Mouse (Mus musculus): ENCODE data around the gene Rab22a. TPM values are rescaled to one million over a fixed set of nuclear protein-coding genes. Genes with fewer than 3 reads are reported as not detected.
A peak's percentile ranks its signal among the peaks of the same experiment; 100 is the strongest.
"Not testable (repeated sequence)": the region's sequence is repeated elsewhere in the genome, so short reads cannot be mapped to it uniquely, and the experiment has no call there.

Rab22a gene
- 35.6 and 37.1 TPM in 2 replicates for polyA plus RNA-seq (2015; fragmentation: Nextera tagmentation; extraction: Ambion mirVana)

DNA sequence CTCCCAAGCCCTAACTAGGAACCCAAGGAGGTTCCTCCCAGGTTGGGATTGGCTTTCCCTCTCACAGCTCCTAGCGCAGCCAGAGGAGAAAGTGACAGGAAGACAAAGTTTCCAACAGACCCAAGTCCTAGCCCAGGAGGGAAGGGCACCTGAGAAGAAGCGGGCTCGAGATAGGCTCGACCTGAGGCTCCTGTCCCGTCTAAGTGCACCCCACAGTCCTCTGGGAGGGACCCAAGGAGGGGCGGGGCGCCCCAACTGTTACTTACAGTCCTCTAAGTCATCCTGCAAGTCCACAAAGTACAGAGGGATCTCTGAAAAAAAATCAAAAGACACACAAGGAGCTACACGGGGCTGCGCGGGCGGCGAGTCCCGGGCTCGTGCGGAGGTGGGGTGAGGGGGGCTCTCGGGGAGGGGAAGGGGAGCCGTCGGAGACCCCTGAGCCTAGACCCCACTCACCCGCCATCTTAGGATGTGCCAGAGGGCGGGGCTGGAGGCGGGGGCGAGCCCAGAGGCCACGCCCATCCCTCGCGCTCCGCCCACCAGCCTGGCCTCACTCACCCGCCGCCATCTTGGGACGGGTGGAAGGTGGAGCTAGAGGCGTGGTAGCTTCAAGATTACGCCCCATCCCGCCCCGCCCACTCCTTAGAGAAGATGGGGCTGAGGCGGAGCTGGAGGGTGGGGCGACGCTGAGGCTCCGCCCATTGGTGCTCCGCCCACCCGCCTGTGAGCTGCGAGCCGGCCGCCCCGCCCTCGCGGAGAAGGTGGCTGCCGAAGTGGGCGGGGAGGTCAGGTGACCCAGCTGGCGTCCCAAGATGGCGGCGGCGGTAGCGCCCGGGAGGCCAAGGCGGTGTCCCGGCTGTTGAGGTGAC is at the start of gene Rab22a:
Gene Rab22a, plus strand, starts transcription at position 704 of the 869 bp plus-strand sequence.
- WGBS, result under 1% methylated on average over 43 of the region's 55 CpGs
- Histone ChIP-seq H3K27ac (ENCODE audit: low read length) (peak within 1 kb of the TSS; percentile 66), H3K4me1 (ENCODE audit: insufficient read depth, low read length) (peaks cover 21% of the 10 kb centered on the region), H3K4me3 (ENCODE audit: low read length) (peak within 1 kb of the TSS; percentile 99), H3K27me3 (ENCODE audit: insufficient read depth, low read length) (no peaks in the 10 kb centered on the region), H3K9me3 (ENCODE audit: low read length) (no peaks in the 10 kb centered on the region), H3K4me2 (replicated peaks; ENCODE audit: low read depth, low read length) (peak within 1 kb of the TSS; percentile 73), H3K9ac (replicated peaks; ENCODE audit: low read length) (peak within 1 kb of the TSS; percentile 98), H3K36me3 (ENCODE audit: insufficient read depth, low read length) (peaks cover 21% of the 10 kb centered on the region)
- peak; percentile 97 for ATAC-seq (ENCODE audit: low FRiP score, low TSS enrichment)

- WGBS, result 62% methylated on average over 11 of the region's 11 CpGs
These were observed 44.0 kb upstream of the Rab22a start for GRCm38 (mm10) chr2:173615378-173616081.

GRCm38 (mm10) chr2:173616156-173616555 is 43.4 kb upstream of the Rab22a start:
- Histone ChIP-seq H3K27ac (ENCODE audit: low read length) (peak overlapping the region; percentile 63), H3K9me3 (ENCODE audit: low read length) (no peaks in the 10 kb centered on the region), H3K4me3 (ENCODE audit: low read length) (no peak overlapping the region), H3K4me2 (replicated peaks; ENCODE audit: low read depth, low read length) (no peak overlapping the region), H3K36me3 (ENCODE audit: insufficient read depth, low read length) (peaks cover 5% of the 10 kb centered on the region; the same call in 1 of the 2 replicates), H3K27me3 (ENCODE audit: insufficient read depth, low read length) (no peaks in the 10 kb centered on the region), H3K9ac (replicated peaks; ENCODE audit: low read length) (no peak overlapping the region), H3K4me1 (ENCODE audit: insufficient read depth, low read length) (no peaks in the 10 kb centered on the region)
- 72% methylated on average over 7 of the region's 7 CpGs for WGBS
- ATAC-seq (ENCODE audit: low FRiP score, low TSS enrichment), result no peak

More at GRCm38 (mm10) chr2:173615378-173616081, 44.0 kb upstream of the Rab22a start:
- Histone ChIP-seq H3K9ac (replicated peaks; ENCODE audit: low read length) (no peak overlapping the region), H3K4me2 (replicated peaks; ENCODE audit: low read depth, low read length) (no peak overlapping the region), H3K27ac (ENCODE audit: low read length) (no peak overlapping the region; the same call in 1 of the 2 replicates), H3K27me3 (ENCODE audit: insufficient read depth, low read length) (no peaks in the 10 kb centered on the region), H3K36me3 (ENCODE audit: insufficient read depth, low read length) (peaks cover 5% of the 10 kb centered on the region; the same call in 1 of the 2 replicates), H3K4me1 (ENCODE audit: insufficient read depth, low read length) (no peaks in the 10 kb centered on the region), H3K9me3 (ENCODE audit: low read length) (no peaks in the 10 kb centered on the region), H3K4me3 (ENCODE audit: low read length) (no peak overlapping the region)
- peak; percentile 73 for ATAC-seq (ENCODE audit: low FRiP score, low TSS enrichment)

DNA sequence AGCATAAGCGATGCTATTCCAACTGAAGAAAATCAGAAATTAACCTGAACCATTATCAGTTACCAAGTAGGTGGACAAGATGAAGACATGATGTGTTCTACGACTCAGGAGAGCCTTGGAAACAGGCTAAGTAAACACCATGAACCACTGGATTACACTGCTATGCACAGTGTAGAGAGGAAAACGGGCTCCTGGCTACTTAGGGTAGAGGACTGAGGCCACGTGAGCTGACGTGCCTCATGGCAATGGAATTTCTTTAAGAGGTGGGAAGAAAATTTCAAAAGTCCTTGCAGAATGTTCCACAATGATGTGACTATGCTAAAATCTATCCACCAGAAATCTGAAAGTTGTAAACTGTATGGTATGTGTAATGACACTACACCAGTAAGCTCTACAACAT is 40.4 kb upstream of the Rab22a start:
- WGBS, result 91% methylated on average over 5 of the region's 5 CpGs

GRCm38 (mm10) chr2:173620645-173621044 is 38.9 kb upstream of the Rab22a start:
- no peak overlapping the region for H3K4me2 ChIP-seq (replicated peaks; ENCODE audit: low read depth, low read length)
- 96% methylated on average over 4 of the region's 4 CpGs for WGBS
- H3K9ac ChIP-seq (replicated peaks; ENCODE audit: low read length), result no peak overlapping the region
- H3K4me1 ChIP-seq (ENCODE audit: insufficient read depth, low read length), result no peaks in the 10 kb centered on the region
- H3K36me3 ChIP-seq (ENCODE audit: insufficient read depth, low read length), result no peaks in the 10 kb centered on the region
- no peak overlapping the region for H3K27ac ChIP-seq (ENCODE audit: low read length)
- H3K4me3 ChIP-seq (ENCODE audit: low read length), result no peak overlapping the region
- H3K9me3 ChIP-seq (ENCODE audit: low read length), result no peaks in the 10 kb centered on the region
- no peaks in the 10 kb centered on the region for H3K27me3 ChIP-seq (ENCODE audit: insufficient read depth, low read length)
- ATAC-seq (ENCODE audit: low FRiP score, low TSS enrichment), result no peak

More for the DNA sequence above, 40.4 kb upstream of the Rab22a start:
- no peak for ATAC-seq (ENCODE audit: low FRiP score, low TSS enrichment)
- no peaks in the 10 kb centered on the region for H3K27me3 ChIP-seq (ENCODE audit: insufficient read depth, low read length)
- no peak overlapping the region for H3K9ac ChIP-seq (replicated peaks; ENCODE audit: low read length)
- H3K4me1 ChIP-seq (ENCODE audit: insufficient read depth, low read length), result no peaks in the 10 kb centered on the region
- no peak overlapping the region for H3K27ac ChIP-seq (ENCODE audit: low read length)
- H3K4me2 ChIP-seq (replicated peaks; ENCODE audit: low read depth, low read length), result no peak overlapping the region
- peaks cover 5% of the 10 kb centered on the region; the same call in 1 of the 2 replicates for H3K36me3 ChIP-seq (ENCODE audit: insufficient read depth, low read length)
- H3K9me3 ChIP-seq (ENCODE audit: low read length), result no peaks in the 10 kb centered on the region
- H3K4me3 ChIP-seq (ENCODE audit: low read length), result no peak overlapping the region

DNA sequence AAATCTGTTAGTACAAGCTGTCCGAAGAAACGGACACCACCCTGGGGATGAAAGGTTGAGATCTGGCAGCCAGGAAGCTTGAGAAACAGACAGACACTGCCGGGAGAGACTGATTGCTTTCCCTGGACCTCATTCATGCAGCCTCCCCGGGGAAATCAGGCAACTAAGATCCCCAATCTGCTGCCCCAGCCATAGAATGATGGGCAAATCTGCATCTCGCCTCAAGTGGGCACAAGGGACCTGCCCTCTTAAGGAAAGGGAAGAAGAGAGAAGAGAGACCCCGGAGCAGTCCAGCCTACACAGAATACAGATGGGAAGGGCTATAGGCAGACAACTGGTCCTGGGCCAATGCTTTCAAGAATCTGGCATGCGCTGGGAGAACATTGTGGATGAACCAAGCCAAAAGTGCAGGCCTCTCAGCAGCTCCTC is 37.4 kb upstream of the Rab22a start:
- H3K27ac ChIP-seq (ENCODE audit: low read length), result no peak overlapping the region
- 54% methylated on average over 7 of the region's 7 CpGs for WGBS
- H3K4me3 ChIP-seq (ENCODE audit: low read length), result no peak overlapping the region
- H3K27me3 ChIP-seq (ENCODE audit: insufficient read depth, low read length), result no peaks in the 10 kb centered on the region
- no peaks in the 10 kb centered on the region for H3K9me3 ChIP-seq (ENCODE audit: low read length)
- H3K4me1 ChIP-seq (ENCODE audit: insufficient read depth, low read length), result no peaks in the 10 kb centered on the region
- no peak for ATAC-seq (ENCODE audit: low FRiP score, low TSS enrichment)
- no peaks in the 10 kb centered on the region for H3K36me3 ChIP-seq (ENCODE audit: insufficient read depth, low read length)
- H3K9ac ChIP-seq (replicated peaks; ENCODE audit: low read length), result no peak overlapping the region
- H3K4me2 ChIP-seq (replicated peaks; ENCODE audit: low read depth, low read length), result no peak overlapping the region

GRCm38 (mm10) chr2:173624667-173625066 is 34.9 kb upstream of the Rab22a start:
- Histone ChIP-seq H3K36me3 (ENCODE audit: insufficient read depth, low read length) (no peaks in the 10 kb centered on the region), H3K9me3 (ENCODE audit: low read length) (no peaks in the 10 kb centered on the region), H3K9ac (replicated peaks; ENCODE audit: low read length) (no peak overlapping the region), H3K4me2 (replicated peaks; ENCODE audit: low read depth, low read length) (no peak overlapping the region), H3K4me1 (ENCODE audit: insufficient read depth, low read length) (no peaks in the 10 kb centered on the region), H3K27ac (ENCODE audit: low read length) (no peak overlapping the region), H3K4me3 (ENCODE audit: low read length) (no peak overlapping the region), H3K27me3 (ENCODE audit: insufficient read depth, low read length) (no peaks in the 10 kb centered on the region)
- ATAC-seq (ENCODE audit: low FRiP score, low TSS enrichment), result no peak
- 71% methylated on average over 7 of the region's 7 CpGs for WGBS

- Histone ChIP-seq H3K27me3 (ENCODE audit: insufficient read depth, low read length) (no peaks in the 10 kb centered on the region), H3K9ac (replicated peaks; ENCODE audit: low read length) (no peak overlapping the region), H3K36me3 (ENCODE audit: insufficient read depth, low read length) (no peaks in the 10 kb centered on the region), H3K27ac (ENCODE audit: low read length) (no peak overlapping the region), H3K4me2 (replicated peaks; ENCODE audit: low read depth, low read length) (no peak overlapping the region), H3K9me3 (ENCODE audit: low read length) (no peaks in the 10 kb centered on the region), H3K4me1 (ENCODE audit: insufficient read depth, low read length) (no peaks in the 10 kb centered on the region), H3K4me3 (ENCODE audit: low read length) (no peak overlapping the region)
- ATAC-seq (ENCODE audit: low FRiP score, low TSS enrichment), result no peak
- 93% methylated on average over 3 of the region's 3 CpGs for WGBS
These were observed 33.8 kb upstream of the Rab22a start for GRCm38 (mm10) chr2:173625786-173626185.

DNA sequence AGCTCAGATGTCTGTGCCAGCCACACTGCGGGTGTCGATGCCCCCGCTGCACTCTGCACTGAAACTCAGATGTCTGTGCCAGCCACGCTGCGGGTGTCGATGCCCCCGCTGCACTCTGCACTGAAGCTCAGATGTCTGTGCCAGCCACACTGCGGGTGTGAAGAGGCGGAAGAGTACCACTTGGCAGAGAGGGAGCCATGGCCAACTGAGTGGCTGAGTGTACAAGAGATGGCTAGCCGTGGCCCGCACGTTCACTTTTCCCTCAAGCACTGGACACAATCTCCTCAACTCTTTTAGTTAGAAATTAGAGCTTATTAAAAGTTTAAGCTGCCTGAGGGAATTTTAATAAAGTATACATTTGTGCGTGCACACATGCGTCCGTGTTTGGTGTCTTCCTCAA is 25.5 kb upstream of the Rab22a start:
- H3K4me1 ChIP-seq (ENCODE audit: insufficient read depth, low read length); H3K27ac ChIP-seq (ENCODE audit: low read length); H3K4me3 ChIP-seq (ENCODE audit: low read length); H3K9me3 ChIP-seq (ENCODE audit: low read length); H3K4me2 ChIP-seq (replicated peaks; ENCODE audit: low read depth, low read length); H3K27me3 ChIP-seq (ENCODE audit: insufficient read depth, low read length); H3K9ac ChIP-seq (replicated peaks; ENCODE audit: low read length); H3K36me3 ChIP-seq (ENCODE audit: insufficient read depth, low read length); ATAC-seq (ENCODE audit: low FRiP score, low TSS enrichment): not testable (repeated sequence)
- WGBS, result 89% methylated on average over 15 of the region's 15 CpGs
